Mouse (Mus musculus) left cerebral cortex, adult 2 months (tissue): ENCODE measurements around the gene Fxr1. TPM values are rescaled to one million over a fixed set of nuclear protein-coding genes. Genes with fewer than 3 reads are reported as not detected.
"Not testable (repeated sequence)": the region's sequence is repeated elsewhere in the genome, so short reads cannot be mapped to it uniquely, and the experiment has no call there.

Experiments used
- DNase-seq, 2 experiments: peaks; one replicate each; pipeline ENCODE4 v3.0.0; 2021 to 2022; ENCODE audit warnings: low spot score in 2 of 2, mixed read lengths in 1 of 2; ENCODE audit errors: extremely low spot score in 1 of 2
- H3K27ac ChIP-seq: fragments of 200-600 bp; 2 replicates; pipeline ENCODE4 v1.8.1; 2022
- H3K4me3 ChIP-seq: fragments of 200-600 bp; 2 replicates; pipeline ENCODE4 v1.8.1; 2022
- CTCF ChIP-seq: fragments of 200-600 bp; IDR thresholded peaks from 2 replicates; pipeline ENCODE4 v1.8.1; 2022; ENCODE audit warnings: antibody characterized with exemption, mild to moderate bottlenecking, moderate library complexity
- intact Hi-C: fragments of 180-260 bp; cut with DNase I; formaldehyde crosslinking; loops from one replicate; pipeline ENCODE4 v1.15.1; 2025
- total RNA-seq, 2 experiments: library from RNA; stranded (reverse); gene quantifications; 2 replicates each; pipeline ENCODE4 v1.2.3; 2021

Fxr1 gene
- total RNA-seq, 2 experiments from 2014 or later = 73.3 to 77.4 TPM

GRCm38 (mm10) chr3:34007611-34008010 is 12.1 kb upstream of the Fxr1 start:
- intact Hi-C loops = no loop called here
- no peak for TF ChIP-seq CTCF
- no peak overlapping the region for H3K4me3 ChIP-seq
- no peak overlapping the region for H3K27ac ChIP-seq
- DNase-seq = no peak

GRCm38 (mm10) chr3:34008191-34008590 is 11.6 kb upstream of the Fxr1 start:
- no peak for DNase-seq
- no peak for TF ChIP-seq CTCF
- H3K27ac ChIP-seq = no peak overlapping the region
- intact Hi-C loops = no loop called here
- H3K4me3 ChIP-seq = no peak overlapping the region

GRCm38 (mm10) chr3:34020382-34021258 is 877 bp downstream of the Fxr1 start:
- DNase-seq = peak; percentile 14 to 16
- intact Hi-C loops = no loop called here
- peak overlapping the region; percentile 97 for H3K4me3 ChIP-seq
- H3K27ac ChIP-seq = peak overlapping the region; percentile 92
- TF ChIP-seq CTCF = no peak

GRCm38 (mm10) chr3:34021259-34021828 is 1.6 kb downstream of the Fxr1 start:
- intact Hi-C loops = no loop called here
- Histone ChIP-seq H3K27ac (no peak overlapping the region), H3K4me3 (peak overlapping the region; percentile 97)
- DNase-seq = no peak
- TF ChIP-seq CTCF = no peak

GRCm38 (mm10) chr3:34028935-34029334 is 9.2 kb downstream of the Fxr1 start:
- intact Hi-C loops = no loop called here
- no peak for TF ChIP-seq CTCF
- no peak for DNase-seq
- no peak overlapping the region for H3K27ac ChIP-seq
- no peak overlapping the region for H3K4me3 ChIP-seq

DNA sequence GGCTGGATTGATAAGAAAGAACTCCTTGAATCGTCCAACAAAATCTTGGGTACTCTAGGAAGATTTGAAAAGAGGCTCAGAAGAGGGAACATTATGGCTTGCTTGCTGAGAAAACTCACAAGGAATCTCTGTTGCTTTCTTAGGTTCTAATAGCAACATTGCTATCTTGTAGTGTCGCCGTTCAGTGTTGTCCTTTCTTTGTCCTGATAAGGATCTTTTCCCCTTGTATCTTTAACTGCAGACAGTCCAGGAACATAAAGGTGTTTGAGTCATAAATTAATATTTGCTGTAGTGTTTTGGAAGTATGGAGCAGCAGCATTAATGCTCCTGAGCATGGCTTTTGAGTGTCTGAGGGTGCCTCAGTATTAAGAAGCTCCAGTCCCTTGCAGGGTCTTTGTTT is 10.9 kb downstream of the Fxr1 start:
- no peak for TF ChIP-seq CTCF
- intact Hi-C loops = no loop called here
- H3K4me3 ChIP-seq = no peak overlapping the region

GRCm38 (mm10) chr3:34033720-34034364 is 14.1 kb downstream of the Fxr1 start:
- DNase-seq = no peak
- no peak for TF ChIP-seq CTCF
- Histone ChIP-seq H3K27ac (no peak overlapping the region), H3K4me3 (no peak overlapping the region)
- intact Hi-C loops = no loop called here

More for the DNA sequence above, 10.9 kb downstream of the Fxr1 start:
- no peak for DNase-seq
- H3K27ac ChIP-seq = no peak overlapping the region

DNA sequence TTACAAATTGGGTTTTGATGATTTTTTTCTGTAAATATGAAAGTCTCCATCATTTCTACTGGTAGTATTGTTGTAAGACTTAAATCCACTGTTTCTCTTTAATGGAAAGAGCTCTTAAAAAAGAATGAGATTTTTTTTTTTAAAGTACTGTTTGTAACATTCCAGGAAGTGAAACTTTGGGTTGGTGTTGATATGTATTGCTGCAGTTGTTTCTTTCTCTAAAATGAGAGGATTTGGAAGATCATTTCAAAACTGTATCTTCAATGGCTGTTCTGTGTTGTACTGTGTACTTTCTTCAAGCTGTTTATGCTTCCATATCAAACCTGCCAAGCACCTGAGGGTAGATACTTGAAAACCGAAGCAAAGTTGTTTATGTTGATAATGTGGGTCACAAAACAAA is 15.1 kb downstream of the Fxr1 start:
- DNase-seq = no peak
- intact Hi-C loops = no loop called here
- H3K27ac ChIP-seq = no peak overlapping the region
- H3K4me3 ChIP-seq = no peak overlapping the region
- no peak for TF ChIP-seq CTCF

- Histone ChIP-seq H3K4me3 (no peak overlapping the region), H3K27ac (no peak overlapping the region)
- TF ChIP-seq CTCF = no peak
- intact Hi-C loops = no loop called here
- DNase-seq = no peak
Observed at GRCm38 (mm10) chr3:34035706-34036105, 16.0 kb downstream of the Fxr1 start.

DNA sequence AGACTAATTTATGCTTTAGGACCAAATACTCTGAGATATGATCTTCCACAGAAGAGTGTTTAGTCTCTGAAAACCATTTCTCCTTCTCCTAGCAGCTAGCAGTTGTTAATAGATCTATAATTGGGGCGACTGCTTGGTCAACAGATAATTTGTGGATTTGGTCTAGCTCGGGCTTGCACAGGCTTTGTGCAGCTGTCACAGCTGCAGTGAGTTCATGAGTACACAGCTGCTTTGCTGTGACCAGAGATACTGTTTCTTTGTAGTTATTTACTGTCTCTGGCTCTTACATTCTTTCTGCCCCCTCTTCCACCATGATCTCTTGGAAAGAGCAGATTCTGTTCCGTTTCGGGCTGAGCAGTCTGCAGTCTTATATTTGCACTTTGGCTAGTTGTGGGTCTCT is 22.2 kb downstream of the Fxr1 start:
- no peak for DNase-seq
- H3K4me3 ChIP-seq = no peak overlapping the region
- TF ChIP-seq CTCF = no peak
- H3K27ac ChIP-seq = no peak overlapping the region
- intact Hi-C loops = loop anchor here (10.0 kb wide), 1 partner anchor 207 kb away; no protein-coding TSS in a partner anchor

GRCm38 (mm10) chr3:34062352-34062751 is 42.6 kb downstream of the Fxr1 start:
- no peak overlapping the region for H3K4me3 ChIP-seq
- TF ChIP-seq CTCF = no peak
- H3K27ac ChIP-seq = no peak overlapping the region
- intact Hi-C loops = no loop called here
- DNase-seq = no peak

DNA sequence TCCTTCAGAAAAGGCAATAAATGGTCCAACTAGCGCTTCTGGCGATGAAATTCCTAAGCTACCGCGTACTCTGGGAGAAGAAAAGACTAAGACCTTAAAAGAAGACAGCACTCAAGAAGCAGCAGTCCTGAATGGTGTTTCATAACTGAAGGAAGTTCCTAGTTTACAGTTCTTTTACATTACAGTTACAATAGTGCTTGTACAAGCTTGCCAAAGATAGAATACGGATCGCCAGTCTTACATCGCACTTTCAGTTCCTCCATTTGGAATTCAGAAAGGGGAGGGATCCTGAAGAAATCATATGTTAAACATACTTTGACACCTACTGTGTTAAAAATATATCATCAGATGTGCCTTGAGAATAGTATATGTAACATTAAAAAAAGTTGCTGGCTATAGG is 49.2 kb downstream of the Fxr1 start:
- intact Hi-C loops, H3K4me3 ChIP-seq, DNase-seq, H3K27ac ChIP-seq: not testable (repeated sequence)
